Mouse (Mus musculus) liver, postnatal 0 days (tissue): ENCODE results near the gene Eri3.

Experiments
- CTCF ChIP-seq: sonication (generic); IDR thresholded peaks from 2 replicates; pipeline ENCODE4 v1.5.1; 2016; ENCODE audit warnings: antibody characterized with exemption, low read depth
- EP300 ChIP-seq: IDR thresholded peaks from 2 replicates; pipeline ENCODE4 v1.6.1; 2016; ENCODE audit warnings: antibody characterized with exemption, low read depth, mild to moderate bottlenecking

DNA sequence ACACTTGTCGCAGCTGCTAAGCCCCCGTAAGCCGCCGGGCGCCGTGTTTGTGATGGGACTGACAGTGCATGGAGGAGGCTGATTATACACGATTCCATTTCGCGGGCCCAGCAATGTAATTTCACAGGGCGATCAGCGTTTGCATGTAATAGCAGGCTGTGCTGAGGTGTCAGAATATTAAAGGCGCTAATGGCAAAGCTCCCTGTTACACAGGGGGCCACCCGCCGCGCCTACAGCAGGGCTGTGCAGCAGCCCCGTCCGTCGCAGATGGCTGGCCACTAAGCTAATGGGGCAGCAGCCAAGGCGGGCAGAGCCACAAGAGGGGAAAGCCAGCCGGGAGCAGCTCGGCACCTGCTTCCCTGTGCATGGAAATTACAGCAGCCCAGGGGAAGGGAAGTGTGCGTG, 94.9 kb downstream of the Eri3 start:
- TF ChIP-seq CTCF (no peak), EP300 (no peak)
